Mouse (Mus musculus) kidney, adult 2 months (tissue): Measurements from ENCODE around the gene Ucp1.

Source experiments
- CTCF ChIP-seq: fragments of 200-500 bp; conservative IDR thresholded peaks from 2 replicates; pipeline ENCODE4 v1.5.1; 2011; ENCODE audit warnings: low read depth, mild to moderate bottlenecking, control low read depth, low read length, moderate library complexity, mixed read lengths; ENCODE audit not compliant: insufficient read depth, insufficient read length
- POLR2A ChIP-seq: fragments of 200-500 bp; IDR thresholded peaks from one replicate; pipeline ENCODE4 v1.6.1; 2011; ENCODE audit warnings: low read depth, low read length, control low read depth

- TF ChIP-seq POLR2A (no peak), CTCF (no peak)
Measured at GRCm38 (mm10) chr8:83251362-83252246, 38.5 kb upstream of the Ucp1 start.
